Mouse (Mus musculus) B cell, adult 2 months (primary cell): ENCODE measurements around the gene Hyal3.
A peak's percentile ranks its signal among the peaks of the same experiment; 100 is the strongest.

Experiments used
- DNase-seq, 2 experiments: peaks; one replicate each; pipeline ENCODE4 v3.0.0; 2022

Gene Hyal3

GRCm38 (mm10) chr9:107624951-107625350 lies 44.3 kb downstream of the Hyal3 start:
- no peak for DNase-seq

DNA sequence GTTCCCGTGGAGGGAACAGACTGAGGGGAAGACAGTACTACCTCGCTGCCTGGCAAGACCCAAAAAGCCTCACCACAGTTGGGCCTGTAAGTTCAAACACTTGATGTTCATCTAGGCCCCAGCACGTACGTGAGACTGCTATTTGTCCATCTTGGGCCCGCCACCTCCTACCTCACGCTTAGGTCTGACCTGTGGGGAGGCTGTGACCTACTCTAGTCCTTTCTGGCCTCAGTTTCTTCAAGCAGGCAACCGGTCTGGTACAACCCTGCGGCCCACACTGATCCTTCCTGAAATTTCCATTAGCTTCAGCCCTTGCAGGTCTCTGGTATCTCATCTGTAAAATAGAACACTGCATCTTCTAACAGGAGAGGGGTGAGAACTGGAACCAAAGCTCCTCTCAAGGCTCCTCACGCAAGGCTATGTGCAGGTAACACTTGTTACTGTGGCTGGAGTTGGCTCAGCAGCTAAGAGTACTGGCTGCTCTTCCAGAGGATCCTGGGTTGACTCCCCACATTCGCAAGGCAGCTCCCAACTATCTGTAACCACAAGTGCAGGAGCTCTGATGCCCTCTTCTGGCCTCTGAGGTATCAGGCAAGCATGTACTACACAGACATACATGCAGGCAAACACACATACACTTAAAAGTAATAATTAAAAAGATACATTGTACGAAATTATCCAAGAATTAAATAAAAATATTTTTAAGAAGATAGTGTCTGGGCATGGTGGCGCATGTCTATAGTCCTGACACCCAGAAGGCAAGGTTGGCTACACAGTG lies 44.9 kb downstream of the Hyal3 start:
- no peak for DNase-seq

GRCm38 (mm10) chr9:107626158-107626843 lies 45.7 kb downstream of the Hyal3 start:
- DNase-seq, result no peak

DNA sequence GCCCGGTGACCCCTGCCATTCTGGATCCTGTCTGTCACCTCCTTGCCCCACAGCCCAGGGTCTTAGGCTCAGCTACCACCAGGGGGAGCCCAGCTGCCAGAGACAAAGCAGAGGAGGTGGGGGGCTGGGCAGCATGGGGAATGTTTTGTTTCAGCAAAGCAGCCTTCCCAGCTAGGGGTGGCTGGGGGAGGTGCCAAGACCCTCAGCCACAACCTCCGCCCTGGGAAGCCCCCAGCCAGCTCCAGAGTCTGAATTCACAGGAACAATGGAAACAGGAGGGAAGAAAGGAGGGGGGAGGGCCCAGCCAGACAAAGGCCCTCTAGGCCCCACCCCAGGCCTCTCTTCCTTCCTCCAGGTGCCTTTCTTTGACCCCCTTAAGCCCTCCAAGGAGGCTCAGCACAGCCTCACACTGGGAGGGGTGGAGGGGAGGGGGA lies 46.2 kb downstream of the Hyal3 start:
- peak; percentile 90 to 92 for DNase-seq

DNA sequence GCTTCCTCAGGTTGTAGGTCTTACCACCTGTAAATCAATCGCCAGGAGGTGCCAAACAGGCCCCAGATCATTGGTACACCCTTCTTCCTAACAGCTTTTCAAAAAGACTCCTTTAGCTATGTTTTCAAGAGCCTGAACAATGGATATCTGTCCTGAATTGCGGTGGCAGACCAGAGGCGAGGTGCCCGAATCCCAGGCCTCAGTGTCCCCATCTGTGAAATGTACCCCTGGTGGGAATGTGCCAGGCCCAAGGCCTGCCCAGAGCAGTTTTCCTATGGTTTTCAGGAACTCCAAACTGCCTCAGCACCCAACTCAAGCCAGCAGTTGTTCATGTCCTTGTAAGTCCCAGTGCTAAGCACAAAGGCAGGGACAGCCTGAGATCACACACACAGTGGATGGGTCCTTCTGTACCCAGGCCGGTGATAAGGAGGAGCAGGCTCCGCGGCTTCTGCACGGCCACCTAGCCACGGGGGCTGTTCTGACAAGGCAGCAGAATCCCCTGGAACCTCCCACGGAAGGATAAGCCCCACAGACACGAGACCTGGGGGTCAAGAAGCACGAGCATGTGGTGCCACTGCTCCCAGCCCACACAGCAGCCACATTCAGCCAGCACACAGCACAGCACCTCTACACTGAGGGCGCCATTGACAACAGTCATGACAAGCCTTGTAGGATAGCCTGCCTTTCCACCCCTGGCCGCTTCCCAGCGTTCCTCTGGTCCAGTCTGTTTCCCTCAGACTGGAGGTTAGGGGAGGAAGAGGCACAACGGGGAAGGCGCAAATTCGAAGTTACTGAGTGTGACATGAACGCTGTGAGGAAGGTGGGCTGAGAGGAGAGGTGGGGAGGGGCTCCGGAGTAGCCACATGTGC lies 47.0 kb downstream of the Hyal3 start:
- no peak for DNase-seq

DNA sequence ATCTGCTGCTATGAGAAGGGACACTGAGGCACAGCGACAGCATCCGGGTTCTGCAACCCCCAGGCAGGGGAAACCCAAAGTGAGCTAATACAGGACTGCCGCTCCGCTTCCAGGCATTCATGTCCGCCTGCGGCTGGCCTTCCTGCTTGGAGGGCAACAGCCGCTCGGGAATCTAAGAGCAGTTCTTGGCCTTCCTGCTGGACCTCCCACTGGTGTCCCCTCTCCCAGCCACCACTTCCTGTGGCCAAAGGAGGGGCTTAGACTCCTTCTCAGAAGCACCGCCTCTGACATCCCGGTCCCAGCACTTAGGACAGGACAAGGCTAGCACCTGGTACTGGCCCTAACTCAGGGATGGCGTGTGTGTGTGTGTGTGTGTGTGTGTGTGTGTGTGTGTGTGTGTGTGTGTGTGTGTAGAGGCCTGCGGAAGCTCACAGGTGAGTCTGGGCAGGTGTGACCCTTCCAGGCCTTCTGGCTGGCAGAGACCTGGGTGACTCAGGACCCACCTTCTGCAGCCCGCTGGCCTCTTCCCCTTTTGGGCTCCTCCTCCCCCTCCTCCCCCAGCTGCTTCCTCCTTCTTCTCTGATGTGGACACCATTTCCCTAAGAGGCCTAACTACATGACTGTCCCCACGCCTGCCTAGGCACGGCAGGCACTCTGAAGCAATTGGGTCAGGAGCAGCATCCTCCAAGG lies 48.2 kb downstream of the Hyal3 start:
- DNase-seq, result peak; percentile 83 to 88

GRCm38 (mm10) chr9:107629411-107629730 lies 48.8 kb downstream of the Hyal3 start:
- no peak for DNase-seq

DNA sequence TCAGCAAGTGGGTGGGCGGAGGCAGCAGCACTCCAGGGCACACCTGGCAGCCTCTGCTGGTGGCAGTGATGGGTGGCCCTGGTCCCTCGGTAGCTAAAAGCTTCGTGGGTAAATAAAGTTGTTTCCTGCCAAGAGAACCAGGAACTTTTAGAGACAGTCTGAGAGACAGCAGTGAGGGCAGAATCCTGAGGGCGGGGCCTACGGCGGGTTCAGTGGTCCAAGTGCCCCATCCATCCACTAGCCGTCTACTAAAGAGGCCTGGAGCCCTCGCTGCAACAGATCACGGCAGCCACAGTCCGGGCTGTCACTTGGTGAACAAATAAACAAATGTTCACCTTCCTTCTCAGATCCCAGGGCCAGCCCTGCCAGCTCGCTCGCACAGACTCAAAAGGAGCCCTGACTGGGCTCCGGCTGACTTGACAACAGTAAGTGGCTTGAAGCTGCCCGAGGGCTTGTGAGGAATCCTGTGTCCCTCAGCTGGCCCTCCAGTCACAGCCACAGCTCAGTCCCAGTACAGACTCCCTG lies 49.3 kb downstream of the Hyal3 start:
- DNase-seq, result peak; percentile 30 to 35

GRCm38 (mm10) chr9:107630576-107630975 lies 50.0 kb downstream of the Hyal3 start:
- no peak for DNase-seq

GRCm38 (mm10) chr9:107631311-107631826 lies 50.8 kb downstream of the Hyal3 start:
- DNase-seq, result no peak

GRCm38 (mm10) chr9:107631861-107632260 lies 51.2 kb downstream of the Hyal3 start:
- no peak for DNase-seq

GRCm38 (mm10) chr9:107632478-107632877 lies 51.9 kb downstream of the Hyal3 start:
- no peak for DNase-seq

DNA sequence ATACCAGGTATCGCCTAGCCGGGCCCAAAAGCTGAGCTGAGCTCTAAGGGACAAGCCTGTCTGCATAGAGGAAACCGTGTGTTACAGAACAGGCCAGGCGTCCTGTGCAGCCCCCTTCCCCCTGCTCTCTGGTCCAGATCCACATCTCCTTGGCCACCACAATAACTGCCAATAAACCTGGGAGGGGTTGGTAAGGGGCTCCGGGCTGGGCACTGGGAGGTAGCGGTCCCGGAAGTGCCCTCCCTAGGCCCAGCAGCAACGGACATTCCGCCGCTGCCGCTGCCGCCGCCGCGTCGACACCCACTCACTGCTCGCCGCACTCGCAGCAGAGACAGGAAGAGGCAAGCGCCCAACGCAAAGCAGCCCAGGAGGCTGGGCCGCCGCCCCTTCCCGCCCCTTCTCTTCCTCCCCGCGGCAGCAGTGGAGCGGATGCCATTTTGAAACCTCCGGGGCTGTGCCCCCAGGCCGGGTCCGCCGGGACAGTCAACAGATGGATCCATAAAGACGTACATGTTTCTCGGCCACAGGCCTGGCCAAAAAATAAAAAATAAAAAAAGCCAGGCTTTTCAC lies 52.6 kb downstream of the Hyal3 start:
- peak; percentile 87 to 88 for DNase-seq

GRCm38 (mm10) chr9:107633661-107634405 lies 53.2 kb downstream of the Hyal3 start:
- peak in 1 of 2 experiments; percentile 44 for DNase-seq

DNA sequence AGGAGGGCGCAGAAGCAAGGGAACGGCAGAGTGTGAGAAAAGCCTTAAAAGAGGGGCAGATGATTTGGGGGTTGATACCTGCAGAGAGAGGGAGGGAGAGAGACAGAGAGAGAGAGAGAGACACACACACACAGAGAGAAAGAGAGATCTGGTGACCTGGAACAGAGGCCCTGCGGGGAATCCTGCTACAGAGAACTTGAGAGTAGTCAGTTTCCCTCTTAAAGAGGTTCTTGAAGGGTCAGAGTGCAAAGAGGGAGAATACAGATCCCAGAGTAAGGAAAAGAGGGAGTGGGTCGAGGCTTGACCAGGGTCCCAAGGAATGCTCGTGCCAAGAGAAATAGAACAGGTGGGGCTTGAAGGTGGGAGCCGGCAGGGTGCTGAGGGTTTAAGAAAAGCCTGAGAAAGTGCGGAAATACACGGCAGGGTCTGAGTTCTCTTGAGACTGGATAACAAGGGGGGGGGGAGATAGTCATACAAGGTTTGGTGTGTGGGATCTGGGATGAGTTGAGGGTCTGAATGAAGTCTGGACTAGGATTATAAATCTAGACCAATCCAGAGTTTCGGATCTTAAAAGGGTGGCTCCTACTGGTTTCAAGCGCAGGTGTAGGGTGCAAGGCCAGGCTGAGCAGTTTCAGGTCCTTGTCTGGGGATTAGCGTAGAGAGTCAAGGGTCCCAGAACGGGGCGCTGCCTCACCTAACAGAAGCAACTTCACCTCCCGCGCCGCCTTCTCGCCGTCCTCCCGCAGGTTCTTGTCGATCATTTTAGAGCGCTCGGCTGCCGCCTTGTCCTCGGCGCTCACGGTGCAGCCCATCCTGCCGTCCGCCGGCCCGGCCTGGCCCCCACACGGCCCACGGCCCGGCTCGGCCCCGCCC lies 54.0 kb downstream of the Hyal3 start:
- DNase-seq, result peak; percentile 22 to 23

DNA sequence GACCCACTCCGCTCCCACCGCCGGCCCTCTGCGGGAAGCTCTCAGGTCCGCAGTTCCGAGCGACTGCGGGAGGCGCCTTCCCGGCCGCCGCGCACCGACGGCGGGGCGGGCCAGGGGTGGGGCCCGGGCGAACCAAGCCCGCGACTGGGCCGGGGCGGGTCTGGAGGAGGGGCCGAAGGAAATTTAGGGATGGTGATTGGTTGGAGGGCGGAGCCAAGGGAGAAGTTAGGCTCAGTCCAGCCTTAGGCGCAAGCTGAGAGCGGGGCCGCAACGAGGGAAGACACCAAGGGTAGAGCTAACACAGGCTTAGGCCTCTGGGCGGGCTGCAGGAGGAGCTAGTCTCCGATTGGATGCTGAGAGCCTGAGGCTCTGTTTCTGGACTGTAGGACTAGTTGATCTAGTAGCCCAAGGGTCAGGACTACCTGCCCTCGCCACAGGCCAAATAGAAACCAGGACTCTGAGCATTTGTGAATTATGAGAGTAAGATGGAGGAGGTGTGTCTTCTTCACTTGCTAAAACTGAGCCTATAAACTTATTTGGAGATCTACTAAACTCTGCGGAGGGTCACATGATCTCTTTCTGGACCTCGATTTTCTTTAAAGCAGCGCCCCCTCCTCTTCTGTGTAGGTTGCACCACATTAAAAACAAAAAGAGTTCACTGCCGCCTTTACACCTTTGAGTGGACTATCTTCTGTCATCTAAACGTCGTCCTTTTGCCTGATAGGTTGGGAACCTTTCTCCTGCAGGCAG lies 54.8 kb downstream of the Hyal3 start, which contains the start of gene Gnai2:
Gene Gnai2, minus strand, starts transcription at position 89 of the 750 bp plus-strand sequence.
- DNase-seq, result peak; percentile 96 to 97
